Mouse (Mus musculus): ENCODE results near the gene Fam184b. TPM values are rescaled to one million over a fixed set of nuclear protein-coding genes. Genes with fewer than 3 reads are reported as not detected.

Gene Fam184b
- polyA plus RNA-seq, 1 experiment from 2014 or later, result 3.4 TPM

GRCm38 (mm10) chr5:45481125-45481524, 158.3 kb downstream of the Fam184b start:
- 79% methylated on average over 2 of the region's 2 CpGs for WGBS

GRCm38 (mm10) chr5:45480066-45480465, 159.3 kb downstream of the Fam184b start:
- no peaks in the 10 kb centered on the region for H3K36me3 ChIP-seq
- no peaks in the 10 kb centered on the region for H3K9me3 ChIP-seq
- no peak for ATAC-seq (ENCODE audit: insufficient read depth, low FRiP score, low read depth)
- no peak overlapping the region for H3K9ac ChIP-seq
- H3K27me3 ChIP-seq (replicated peaks), result no peaks in the 10 kb centered on the region
- no peaks in the 10 kb centered on the region; the same call in 1 of the 2 replicates for H3K4me1 ChIP-seq
- no peak overlapping the region for H3K4me2 ChIP-seq
- 85% methylated on average over 1 of the region's 1 CpGs for WGBS
- no peak overlapping the region for H3K27ac ChIP-seq
- no peak overlapping the region for H3K4me3 ChIP-seq (replicated peaks)

More at GRCm38 (mm10) chr5:45481125-45481524, 158.3 kb downstream of the Fam184b start:
- no peaks in the 10 kb centered on the region for H3K36me3 ChIP-seq
- no peaks in the 10 kb centered on the region; the same call in 1 of the 2 replicates for H3K4me1 ChIP-seq
- no peak overlapping the region for H3K4me2 ChIP-seq
- H3K27me3 ChIP-seq (replicated peaks), result no peaks in the 10 kb centered on the region
- no peaks in the 10 kb centered on the region for H3K9me3 ChIP-seq
- no peak overlapping the region for H3K4me3 ChIP-seq (replicated peaks)
- H3K27ac ChIP-seq, result no peak overlapping the region
- no peak overlapping the region for H3K9ac ChIP-seq
- ATAC-seq (ENCODE audit: insufficient read depth, low FRiP score, low read depth), result no peak

Other genes with a start within 250 kb of the Fam184b start
- 132 and 158 TPM in 2 replicates for gene Qdpr, start 189.4 kb downstream of the Fam184b start, polyA plus RNA-seq (2015; fragmentation: Nextera tagmentation; extraction: Ambion mirVana)
- not detected in 2 replicates for gene Clrn2, start 185.9 kb downstream of the Fam184b start, polyA plus RNA-seq (2015; fragmentation: Nextera tagmentation; extraction: Ambion mirVana)
- gene Lap3, start 146.2 kb downstream of the Fam184b start, polyA plus RNA-seq (2015; fragmentation: Nextera tagmentation; extraction: Ambion mirVana), result 88.3 and 92.9 TPM in 2 replicates
- 220 and 221 TPM in 2 replicates for gene Med28, start 119.4 kb downstream of the Fam184b start, polyA plus RNA-seq (2015; fragmentation: Nextera tagmentation; extraction: Ambion mirVana)
- gene Ncapg, start 30.3 kb upstream of the Fam184b start, polyA plus RNA-seq (2015; fragmentation: Nextera tagmentation; extraction: Ambion mirVana), result 42.3 and 49.3 TPM in 2 replicates
- gene Lcorl, start 218.0 kb upstream of the Fam184b start, polyA plus RNA-seq (2015; fragmentation: Nextera tagmentation; extraction: Ambion mirVana), result 27.4 and 30.1 TPM in 2 replicates

Measured in stomach, embryonic 15.5 days (tissue).